Mouse (Mus musculus) spleen, adult 12 weeks (tissue): ENCODE results near the gene Tyk2.

Experiments used
- DNase-seq: peaks from one replicate; pipeline ENCODE4 v3.0.0; 2022; ENCODE audit warnings: low spot score

Tyk2 gene

DNA sequence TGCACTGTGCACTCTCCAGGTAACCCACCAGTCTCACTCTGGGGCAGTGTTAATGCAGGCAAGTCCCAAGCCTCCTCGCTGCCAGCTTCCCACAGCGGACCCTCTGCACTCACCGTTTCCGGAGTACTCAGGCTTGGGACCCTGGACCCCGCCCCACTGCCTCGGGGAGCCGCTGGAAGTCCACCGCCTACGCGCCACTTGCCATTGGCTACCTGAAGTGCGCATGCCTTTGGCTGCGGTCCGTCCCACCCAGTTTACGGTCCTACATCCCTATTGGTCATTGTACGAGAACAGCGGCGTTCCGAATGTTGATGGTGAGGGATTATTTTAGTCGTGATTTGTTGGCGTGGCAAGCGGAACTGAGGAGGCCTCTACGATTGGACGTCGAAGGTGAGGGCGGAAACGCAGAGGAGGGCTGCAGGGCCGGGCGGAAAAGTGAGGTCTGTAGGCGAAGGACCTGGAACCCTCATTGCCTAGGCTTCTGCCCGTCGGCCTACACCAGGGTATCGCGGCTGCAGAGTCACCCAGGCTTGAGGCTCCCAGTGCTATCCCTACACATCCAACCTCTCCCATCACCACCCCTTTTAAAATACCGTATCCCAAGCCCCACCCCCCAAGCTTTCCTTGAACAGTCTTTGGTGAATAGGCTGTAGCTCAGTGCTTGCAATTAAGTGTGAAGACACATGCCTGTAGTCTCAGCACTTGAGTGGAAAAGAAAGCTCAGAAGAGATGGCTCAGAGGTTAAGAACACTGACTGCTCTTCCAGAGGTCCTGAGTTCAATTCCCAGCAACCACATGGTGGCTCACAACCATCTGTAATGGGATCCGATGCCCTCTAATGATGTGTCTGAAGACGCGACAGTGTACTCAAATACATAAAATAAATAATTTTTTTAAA is at the start of gene Tyk2:
Gene Tyk2, minus strand, starts transcription at position 185 of the 898 bp plus-strand sequence.
- DNase-seq = peak; percentile 79

DNA sequence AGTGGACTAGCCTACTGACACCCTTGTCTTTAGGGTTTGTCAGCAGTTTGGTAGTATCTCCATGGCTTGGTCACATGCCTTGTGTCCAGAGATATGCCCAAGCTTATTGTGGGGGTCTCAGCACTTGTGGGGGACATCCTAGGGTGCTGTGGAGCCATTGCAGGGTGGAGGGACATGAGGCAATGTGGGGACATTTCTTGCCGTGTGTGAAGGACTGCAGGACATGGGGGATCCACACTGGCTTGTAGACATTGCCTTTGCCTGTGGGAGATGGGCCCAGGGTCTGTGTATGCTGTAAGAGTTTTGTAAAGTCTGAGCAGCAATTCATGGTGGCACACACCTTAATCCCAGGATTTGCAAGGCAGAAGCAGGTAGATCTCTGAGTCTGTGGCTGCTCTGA is 49.8 kb upstream of the Tyk2 start:
- no peak for DNase-seq

DNA sequence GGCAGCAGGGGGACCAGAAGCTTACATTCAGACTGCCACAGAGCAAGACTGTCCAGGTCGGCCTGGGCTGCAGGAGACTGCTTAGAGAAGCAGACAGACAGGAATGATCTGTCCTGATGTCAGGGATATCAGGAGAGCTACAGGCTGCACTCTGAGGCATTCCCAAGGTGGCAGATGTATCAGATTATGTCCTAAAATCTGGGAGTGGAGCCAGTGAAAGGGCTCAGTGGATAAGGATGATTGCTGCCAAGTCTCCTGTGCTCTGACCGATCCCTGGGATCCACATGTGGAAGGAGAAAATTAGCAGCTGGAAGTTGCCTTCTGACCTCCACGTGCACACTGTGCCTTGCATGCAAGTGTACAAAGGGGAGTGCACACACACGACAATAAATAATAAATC is 49.4 kb upstream of the Tyk2 start:
- no peak for DNase-seq

DNA sequence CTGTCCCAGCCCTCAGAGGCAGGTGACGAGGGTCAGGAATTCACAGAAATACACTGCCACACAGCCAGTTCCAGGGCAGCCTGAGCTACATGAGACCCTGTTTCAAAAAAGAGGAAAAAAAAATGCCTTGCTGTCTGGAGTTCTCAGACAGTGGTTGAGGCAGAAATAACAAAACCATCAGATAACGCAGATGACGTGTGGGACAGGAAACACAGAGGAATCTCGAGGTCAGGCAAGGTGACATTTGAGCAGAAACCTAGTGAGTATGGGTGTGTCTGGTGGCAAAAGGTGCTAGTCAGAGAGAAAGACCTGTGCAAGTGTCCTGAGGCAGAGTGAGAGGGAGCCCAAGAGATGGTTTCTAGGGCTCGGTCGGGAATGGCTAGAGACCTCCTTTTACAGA is 41.3 kb upstream of the Tyk2 start:
- DNase-seq = no peak

DNA sequence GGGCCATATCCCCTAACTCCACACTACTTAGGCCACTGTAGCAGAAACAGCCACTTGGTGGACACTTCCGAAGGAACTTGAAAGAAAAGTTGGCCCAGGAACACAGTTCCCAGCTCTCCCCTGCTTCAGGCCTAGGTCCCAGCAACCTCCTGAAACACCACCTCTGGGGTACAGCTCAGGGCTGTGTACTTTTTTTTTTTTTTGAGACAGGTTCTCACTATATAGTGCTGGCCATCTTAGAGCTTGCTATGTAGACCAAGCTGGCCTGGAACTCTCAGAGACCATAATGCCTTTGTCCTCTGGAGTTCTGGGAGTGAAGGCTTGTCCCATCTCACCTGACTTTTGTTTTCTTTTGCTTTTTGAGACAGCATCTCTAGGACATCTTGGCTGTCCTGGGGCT is 38.1 kb upstream of the Tyk2 start:
- DNase-seq = no peak

DNA sequence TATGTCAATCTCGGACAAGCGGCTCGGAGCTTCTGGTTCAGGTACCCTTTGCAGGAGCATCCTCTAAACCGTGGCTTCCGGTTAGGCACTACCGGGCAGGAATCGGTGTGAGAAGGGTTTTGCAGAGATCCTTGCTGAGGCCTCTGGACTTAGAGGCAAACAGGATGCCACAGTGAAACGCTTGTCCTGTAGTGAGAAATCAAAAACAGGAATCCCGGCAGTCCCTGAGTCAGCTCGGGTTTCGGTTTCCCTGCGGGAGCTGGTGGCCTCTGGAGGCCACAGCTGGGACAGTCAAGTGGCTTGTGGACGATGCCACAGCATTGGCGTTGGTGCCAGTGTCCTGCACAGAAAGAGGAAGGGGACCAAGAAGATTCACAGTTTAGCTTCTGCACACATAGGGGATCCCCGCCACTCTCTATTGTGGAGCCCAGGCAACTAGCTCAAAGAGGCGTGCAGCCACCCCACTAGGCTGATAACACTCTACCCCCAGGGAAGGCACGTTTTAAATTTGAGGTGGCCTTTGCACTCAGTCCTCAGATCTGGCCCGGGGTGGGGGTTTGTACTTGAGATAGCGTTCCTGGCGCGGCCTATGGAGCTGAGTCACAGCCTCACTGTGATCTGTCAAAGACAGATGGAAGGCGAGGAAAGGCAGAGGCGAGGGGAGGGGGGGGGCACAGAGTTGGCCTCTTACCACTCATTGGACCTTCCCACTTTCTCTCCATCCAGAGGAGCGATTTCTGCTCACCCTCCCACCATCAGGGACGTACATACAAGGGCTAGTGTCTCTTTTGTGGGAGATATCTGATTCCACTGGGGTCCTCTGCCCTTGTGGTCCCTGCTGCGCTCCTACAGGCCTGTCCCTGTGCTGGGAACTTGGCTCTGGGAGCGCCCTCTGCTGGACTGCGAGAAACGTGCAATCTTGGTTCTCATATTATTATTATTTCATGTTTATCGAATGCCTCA is 37.4 kb upstream of the Tyk2 start:
- peak; percentile 68 for DNase-seq

DNA sequence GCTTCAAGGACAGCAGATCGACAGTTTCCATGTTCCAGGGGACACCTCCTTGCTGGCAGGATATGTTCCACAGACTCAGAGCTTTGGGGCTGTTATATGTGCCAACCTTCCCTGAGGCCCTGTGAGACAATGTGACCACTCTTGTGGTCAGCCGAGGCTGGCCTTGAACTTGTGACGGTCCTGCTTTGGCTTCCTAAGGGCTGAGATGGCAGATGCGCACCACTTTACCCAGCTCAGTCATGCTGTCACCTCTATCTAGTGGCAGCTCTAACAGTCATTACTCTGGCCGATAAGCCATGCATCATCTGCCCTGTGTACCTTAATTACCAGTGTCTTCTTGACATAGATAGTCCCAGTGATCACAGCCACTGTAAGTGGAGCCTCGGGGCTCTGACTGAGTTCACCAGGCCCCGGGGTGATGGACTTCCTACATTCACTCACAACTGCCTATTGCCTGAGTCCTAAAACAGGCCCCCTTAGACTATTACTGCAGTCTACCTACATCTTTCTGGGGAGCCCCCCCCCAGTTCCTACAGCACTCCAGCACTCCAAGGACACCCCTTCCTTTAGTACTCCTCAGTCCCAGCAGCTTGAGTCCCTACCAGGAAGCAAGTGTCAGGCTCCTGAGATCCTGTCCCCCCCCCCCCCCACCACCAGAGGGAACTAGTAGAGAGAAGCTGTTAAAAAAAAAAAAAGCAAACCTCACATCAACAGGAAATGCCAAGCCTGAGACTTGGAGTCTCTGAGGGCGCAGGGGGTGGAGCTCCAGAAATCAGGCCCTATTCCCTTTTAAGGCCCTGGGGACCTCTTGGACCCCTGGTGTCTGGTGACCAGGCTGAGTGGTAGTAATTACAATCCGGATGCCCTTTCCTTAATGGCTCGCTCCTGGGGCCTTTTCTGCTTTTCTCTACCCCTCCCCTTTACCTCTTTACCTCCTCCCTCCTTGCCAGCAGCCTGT is 36.4 kb upstream of the Tyk2 start:
- DNase-seq = no peak

DNA sequence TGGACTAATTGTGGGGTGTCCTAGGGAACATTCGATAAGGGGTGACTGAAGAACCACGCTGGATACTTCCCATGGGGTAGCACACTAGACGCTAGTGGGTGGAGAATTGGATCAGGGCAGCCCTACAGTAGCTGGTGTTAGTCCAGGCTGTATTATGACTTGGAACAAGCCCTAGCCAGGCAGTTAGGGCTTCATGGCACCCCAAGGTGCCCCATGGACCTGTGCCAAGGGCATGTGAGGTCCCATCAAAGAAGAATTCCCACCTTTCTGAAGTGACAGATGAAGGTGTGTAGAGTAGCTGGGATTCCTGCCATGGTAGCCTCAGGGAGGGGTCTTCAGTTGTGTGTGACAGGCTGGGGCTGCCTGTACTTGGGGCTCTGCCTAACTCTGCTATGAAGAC is 35.5 kb upstream of the Tyk2 start:
- DNase-seq = no peak

DNA sequence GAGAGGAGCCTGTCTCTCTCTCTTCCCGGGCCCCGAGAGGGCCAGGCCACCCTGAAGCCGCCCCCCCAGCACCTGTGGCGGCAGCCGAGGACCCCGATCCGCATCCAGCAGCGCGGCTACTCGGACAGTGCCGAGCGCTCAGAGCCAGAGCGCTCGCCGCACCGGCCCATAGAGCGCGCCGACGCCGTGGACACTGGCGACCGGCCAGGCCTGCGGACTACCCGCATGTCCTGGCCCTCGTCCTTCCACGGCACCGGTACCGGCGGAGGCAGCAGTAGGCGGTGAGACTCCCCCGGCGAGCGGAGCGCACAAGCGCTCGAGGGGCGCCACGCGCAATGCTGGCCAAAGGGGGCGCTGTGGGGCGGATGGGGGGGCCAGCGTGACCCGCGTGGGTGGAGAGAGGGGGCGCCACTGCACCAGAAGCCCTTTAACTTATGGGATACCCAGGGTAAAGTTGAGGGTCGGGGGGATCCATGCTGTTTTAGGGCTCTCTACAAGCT is 35.0 kb upstream of the Tyk2 start:
- DNase-seq = no peak

DNA sequence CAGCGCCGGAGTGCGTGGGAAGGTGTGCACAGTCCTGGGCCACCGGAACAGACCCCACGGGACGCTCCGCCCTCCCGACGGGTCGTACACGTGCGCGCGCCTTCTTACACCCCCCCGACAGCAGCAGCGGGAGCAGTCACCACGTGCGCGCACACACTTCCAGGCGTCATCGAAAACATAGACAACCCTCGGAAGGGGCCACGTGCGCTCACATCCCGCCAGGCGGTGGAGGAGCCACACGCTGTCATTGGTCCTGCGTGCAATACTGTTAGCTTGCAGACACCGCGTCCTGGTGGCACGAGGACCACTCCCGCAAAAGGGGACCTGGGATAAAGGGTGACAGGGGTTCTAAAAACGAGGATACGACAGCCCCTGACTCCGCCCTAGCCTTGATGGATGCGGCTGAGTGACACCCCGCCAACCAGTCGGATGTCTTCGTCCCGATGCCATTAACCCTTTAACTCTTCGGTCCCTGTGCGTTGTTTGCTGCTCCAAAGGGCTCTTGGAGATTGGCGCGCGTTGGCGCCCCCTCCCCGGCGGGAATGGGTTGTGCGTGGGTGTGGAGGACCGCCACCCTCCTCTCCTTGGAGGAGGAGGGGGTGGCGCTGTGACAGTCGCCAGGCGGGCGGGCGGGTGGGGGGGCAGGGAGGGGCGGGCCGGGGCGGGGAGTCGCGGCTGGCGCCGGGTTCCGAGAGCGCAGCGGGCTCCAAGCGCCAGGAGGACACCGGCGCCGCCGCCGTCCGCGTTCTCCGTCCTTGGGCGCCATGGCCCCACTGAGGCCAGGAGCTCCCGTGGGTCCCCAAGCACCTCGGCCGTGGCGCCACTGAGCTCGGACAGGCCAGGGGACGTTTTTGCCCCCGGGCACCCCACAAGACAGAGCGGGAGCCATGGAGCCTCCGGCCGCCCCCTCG is 34.3 kb upstream of the Tyk2 start, which contains the start of gene Pde4a:
Gene Pde4a, plus strand, starts transcription at position 674 of the 911 bp plus-strand sequence.
- DNase-seq = no peak

DNA sequence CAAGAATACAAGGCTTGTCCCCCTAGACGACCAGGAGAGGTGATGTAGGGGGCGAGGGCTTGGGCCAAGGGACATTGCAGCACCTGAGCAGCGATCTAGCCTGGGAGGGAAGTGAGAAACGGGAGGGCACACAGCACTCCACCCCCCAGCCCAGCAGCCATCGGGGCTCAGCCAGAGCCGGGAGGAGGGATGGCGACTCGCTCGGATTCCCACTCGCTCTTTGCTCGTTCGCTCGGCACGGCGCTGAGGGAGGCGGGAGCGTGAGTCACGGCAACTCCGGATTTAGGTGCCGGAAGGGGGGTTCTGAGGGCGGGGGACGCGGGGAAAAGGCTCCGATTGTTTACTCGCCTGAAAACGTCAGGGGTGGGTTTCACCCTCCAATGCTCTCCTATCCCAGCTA is 33.0 kb upstream of the Tyk2 start:
- no peak for DNase-seq

DNA sequence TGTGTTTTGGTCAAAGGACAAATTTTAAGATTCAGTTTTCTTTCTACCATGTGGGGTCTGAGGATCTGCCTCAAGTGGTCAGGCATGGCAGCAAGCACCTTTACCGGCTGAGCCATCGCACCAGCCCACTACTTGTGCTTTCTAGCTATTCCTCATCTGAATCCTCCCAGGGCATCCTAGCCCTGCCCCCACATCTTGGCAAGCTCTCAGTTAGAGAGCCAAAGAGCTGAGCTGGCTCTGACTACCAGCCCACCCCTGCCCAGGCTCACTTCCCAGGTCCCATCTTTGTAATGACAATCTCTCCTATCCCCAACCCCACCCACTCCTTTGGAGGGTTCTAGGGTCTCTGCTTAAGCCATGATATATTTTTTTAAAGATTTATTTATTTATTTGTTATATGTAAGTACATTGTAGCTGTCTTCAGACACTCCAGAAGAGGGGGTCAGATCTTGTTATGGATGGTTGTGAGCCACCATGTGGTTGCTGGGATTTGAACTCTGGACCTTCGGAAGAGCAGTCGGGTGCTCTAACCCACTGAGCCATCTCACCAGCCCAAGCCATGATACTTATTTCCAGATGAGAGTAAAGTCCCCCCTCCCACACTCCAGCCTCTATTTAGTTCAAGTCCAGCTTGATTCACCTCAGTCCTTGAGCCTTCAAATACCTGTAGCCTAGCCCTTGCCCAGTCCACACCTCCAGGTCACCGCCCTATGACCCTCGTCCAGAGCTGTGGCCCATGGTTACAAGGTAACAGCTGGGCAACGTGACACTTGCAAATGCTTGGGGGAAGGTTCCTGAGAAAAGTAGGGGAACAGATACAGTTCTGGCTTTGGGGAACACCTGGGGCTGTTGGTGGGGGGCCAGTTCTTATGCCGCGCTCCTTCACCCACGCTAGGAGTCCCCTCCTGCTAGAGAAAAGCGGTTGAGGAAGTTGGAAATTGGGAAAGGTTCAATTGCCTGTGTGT is 32.3 kb upstream of the Tyk2 start:
- no peak for DNase-seq

DNA sequence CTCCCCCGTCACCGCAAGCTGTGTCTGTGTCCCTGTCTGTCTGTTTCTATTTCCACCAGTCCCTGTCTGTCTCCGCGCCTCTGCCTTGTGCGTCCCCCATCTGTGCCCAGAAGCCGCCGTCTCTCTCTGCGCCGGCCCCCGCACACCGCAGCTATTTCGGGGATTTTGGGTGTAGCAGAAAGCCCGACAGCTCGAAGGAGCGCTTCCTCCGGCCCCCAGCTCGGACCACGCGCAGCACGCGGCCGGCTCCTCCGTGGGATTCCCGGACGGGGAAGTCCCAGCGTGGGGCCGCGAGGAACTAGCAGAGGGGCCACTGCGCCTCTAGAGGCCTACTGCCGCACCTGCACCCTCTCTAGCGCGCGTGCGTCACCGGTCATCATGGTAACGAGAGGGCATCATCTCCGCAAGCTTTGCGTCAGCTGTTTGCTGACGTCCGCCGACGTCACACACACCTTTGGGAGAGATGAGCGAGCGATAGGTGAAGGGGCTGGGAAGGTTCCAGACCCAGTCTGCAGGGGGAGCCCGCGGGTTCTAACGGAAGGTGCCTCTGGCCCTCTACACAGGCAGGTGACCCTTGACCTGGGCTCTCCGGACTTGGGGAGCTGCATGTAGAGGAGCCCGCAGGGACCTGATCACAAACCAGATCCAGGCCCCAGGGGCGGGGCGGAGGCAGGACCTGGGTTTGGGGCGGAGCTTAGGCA is 30.3 kb upstream of the Tyk2 start:
- peak; percentile 78 for DNase-seq

DNA sequence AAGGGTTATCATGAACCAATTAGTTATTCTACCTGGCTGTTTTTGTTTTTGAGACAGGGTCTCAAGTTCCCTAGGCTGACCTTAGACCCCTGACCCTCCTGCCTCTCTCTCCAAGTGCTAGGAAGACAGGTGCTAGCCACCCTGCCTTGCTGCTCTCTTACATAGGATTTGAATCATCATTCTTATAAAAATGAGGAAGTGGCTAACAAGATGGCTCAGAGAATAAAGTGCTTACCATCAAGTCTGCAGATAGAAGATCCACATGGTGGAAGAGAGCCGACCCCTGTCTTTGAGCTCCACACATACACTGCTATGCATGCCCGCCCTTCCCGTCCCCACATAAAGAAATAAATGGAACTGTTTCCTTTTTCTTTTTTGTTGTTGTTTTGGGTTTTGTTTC is 23.7 kb upstream of the Tyk2 start:
- no peak for DNase-seq

DNA sequence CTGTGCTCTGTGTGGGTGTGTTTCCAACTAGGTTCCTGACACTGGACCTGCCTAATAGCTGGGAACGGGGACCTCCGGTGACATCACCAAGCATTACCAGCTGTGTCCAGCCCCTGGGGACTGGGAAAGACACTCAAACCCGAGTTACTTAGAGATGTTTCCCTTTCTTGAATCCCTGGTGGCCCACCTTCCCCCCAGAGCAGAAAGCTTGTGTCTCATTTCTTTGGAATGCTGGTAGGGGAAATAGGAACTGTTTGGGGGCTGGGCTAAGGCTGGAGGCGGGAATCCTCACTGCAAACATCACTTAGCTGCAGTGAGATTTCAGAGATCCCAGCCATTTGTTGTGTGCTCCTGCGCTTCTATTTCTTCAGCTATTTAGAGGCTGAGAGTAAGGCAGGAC is 22.8 kb upstream of the Tyk2 start:
- no peak for DNase-seq

DNA sequence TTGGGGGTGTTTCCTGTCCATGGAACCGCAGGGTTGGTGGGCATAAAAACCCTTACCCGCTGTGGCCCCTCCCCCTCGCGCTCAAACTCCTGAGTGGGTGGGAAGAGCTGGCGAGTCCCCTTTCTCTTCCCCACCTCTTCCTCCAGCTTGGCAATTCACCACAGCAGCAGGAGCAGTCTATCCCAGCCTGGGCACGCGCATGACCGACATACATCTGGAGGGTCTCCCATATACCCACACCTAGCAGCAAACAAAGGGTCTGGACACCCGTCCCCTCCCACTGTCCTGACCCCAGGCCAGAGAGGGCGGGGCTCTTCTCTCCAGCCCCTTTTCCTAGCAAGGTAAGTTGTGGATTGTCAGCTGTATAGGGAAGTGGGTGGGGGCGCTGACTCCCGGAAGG is 22.3 kb upstream of the Tyk2 start:
- DNase-seq = no peak

DNA sequence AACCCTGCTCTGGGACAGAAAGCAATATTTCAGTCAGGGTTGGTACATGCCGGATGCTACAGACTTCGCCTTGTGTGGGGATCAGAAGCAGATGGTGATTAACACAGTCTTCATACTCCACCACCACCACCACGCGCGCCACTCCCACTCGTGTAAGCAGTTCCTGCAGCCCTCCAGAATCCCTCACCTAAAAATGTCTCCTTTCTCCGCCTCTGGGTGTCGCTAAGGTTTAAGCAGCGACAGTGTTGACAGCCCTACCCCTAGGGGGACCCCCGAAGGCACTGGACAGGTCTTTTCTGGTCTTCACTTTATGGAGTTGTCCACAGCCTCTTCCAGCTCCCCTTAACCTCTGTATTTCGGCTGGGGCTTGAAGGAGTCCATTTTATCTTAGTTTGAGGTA is 21.7 kb upstream of the Tyk2 start:
- DNase-seq = no peak

DNA sequence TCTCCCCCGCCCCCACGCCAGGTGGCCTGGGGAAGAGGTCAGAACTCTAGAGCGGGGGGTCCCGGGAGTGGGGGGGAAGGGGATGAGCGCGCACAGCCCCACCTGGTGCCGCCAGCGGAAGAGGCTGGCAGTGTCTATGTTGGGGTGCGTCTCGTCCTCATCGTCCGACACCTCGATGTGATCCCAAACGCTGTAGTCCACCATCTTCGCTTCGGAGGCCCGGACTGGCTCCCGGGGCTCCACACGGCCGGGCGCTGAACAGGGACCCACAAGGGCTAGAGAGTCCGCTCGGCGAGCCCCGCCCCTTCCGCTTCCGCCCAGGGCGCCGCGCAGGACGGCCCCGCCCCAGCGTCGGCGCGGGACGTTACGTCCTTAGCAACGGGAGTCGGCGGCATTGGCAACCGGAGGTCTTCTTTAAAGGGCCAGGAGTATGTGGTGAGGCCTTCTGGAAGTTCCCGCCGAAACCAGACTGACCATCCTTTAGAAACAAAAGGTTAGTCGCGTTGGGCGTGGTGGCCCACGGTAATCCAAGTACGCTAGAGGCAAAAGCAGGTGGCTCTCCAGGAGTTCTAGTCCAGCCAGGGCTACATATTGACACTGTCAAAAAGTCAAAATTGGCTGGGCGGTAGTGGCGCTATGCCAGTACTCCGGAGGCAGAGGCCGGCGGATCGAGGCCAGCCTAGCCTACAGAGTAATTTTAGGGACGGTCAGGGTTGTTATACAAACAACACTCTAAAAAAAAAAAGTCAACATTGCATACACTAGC is 18.8 kb upstream of the Tyk2 start, which contains the start of gene Cdc37:
Gene Cdc37, minus strand, starts transcription at position 329 of the 766 bp plus-strand sequence.
- peak; percentile 87 for DNase-seq
